Mouse (Mus musculus) limb, embryonic 10.5 days (tissue): ENCODE results near the gene Ccdc85b. TPM values are rescaled to one million over a fixed set of nuclear protein-coding genes. Genes with fewer than 3 reads are reported as not detected.
A peak's percentile ranks its signal among the peaks of the same experiment; 100 is the strongest.

Source experiments
- DNase-seq: peaks from one replicate; pipeline ENCODE4 v3.0.0-alpha.2; 2017; ENCODE audit warnings: low spot score
- H3K27ac ChIP-seq: fragments of 300-500 bp; sonication (generic); 2 replicates; pipeline ENCODE4 v1.5.1; 2016; ENCODE audit warnings: mild to moderate bottlenecking
- H3K27me3 ChIP-seq: fragments of 300-500 bp; sonication (generic); 2 replicates; pipeline ENCODE4 v1.6.1; 2016; ENCODE audit warnings: low read depth, mild to moderate bottlenecking; ENCODE audit not compliant: poor library complexity, severe bottlenecking
- H3K36me3 ChIP-seq: fragments of 300-500 bp; sonication (generic); 2 replicates; pipeline ENCODE4 v1.6.1; 2016; ENCODE audit warnings: mild to moderate bottlenecking, moderate library complexity
- H3K4me1 ChIP-seq: fragments of 300-500 bp; sonication (generic); 2 replicates; pipeline ENCODE4 v1.6.1; 2016
- H3K4me3 ChIP-seq: fragments of 300-500 bp; sonication (generic); 2 replicates; pipeline ENCODE4 v1.5.1; 2016; ENCODE audit warnings: mild to moderate bottlenecking, moderate library complexity
- H3K9me3 ChIP-seq: fragments of 300-500 bp; sonication (generic); replicated peaks from 2 replicates; pipeline ENCODE4 v1.6.1; 2016; ENCODE audit warnings: mild to moderate bottlenecking
- WGBS: fragments of 180-500 bp; shearing (Covaris S2); methylation state at CpG from one replicate; pipeline ENCODE4 v1.1.7; 2016; 5-methylcytosine and 5-hydroxymethylcytosine counted together
- polyA plus RNA-seq: library from polyadenylated mRNA; unstranded; fragments of >200 nt; fragmentation: Nextera tagmentation; extraction: Ambion mirVana; gene quantifications from 2 replicates; pipeline ENCODE4 v1.2.1, GENCODE M21; 2016

Ccdc85b gene
- polyA plus RNA-seq, 1 experiment from 2014 or later: 8.9 TPM

GRCm38 (mm10) chr19:5488878-5489571 is 31.3 kb upstream of the Ccdc85b start:
- DNase-seq: peak; percentile 98
- H3K27me3 ChIP-seq: no peaks in the 10 kb centered on the region
- peak overlapping the region; percentile 97 for H3K4me3 ChIP-seq
- peaks cover 41% of the 10 kb centered on the region for H3K4me1 ChIP-seq
- under 1% methylated on average over 26 of the region's 26 CpGs for WGBS
- no peaks in the 10 kb centered on the region for H3K9me3 ChIP-seq
- peak overlapping the region; percentile 97 for H3K27ac ChIP-seq
- peaks cover 53% of the 10 kb centered on the region for H3K36me3 ChIP-seq

- Histone ChIP-seq H3K9me3 (no peaks in the 10 kb centered on the region), H3K4me3 (peak within 1 kb of the TSS; percentile 97), H3K27ac (peak within 1 kb of the TSS; percentile 97), H3K27me3 (no peaks in the 10 kb centered on the region), H3K36me3 (peaks cover 53% of the 10 kb centered on the region), H3K4me1 (peaks cover 41% of the 10 kb centered on the region)
- 1% methylated on average over 39 of the region's 39 CpGs for WGBS
- peak; percentile 98 for DNase-seq
These were observed 30.3 kb upstream of the Ccdc85b start, which contains the start of gene Mus81 for GRCm38 (mm10) chr19:5487768-5488550. Mus81 (minus strand) TSS chr19:5488402.

- WGBS: 90% methylated on average over 4 of the region's 4 CpGs
- Histone ChIP-seq H3K27me3 (no peaks in the 10 kb centered on the region), H3K4me1 (peaks cover 35% of the 10 kb centered on the region), H3K4me3 (peak overlapping the region; percentile 97), H3K36me3 (peaks cover 53% of the 10 kb centered on the region), H3K27ac (peak overlapping the region; percentile 97; the same call in 1 of the 2 replicates), H3K9me3 (no peaks in the 10 kb centered on the region)
- DNase-seq: no peak
These were observed 29.1 kb upstream of the Ccdc85b start for GRCm38 (mm10) chr19:5486771-5487170.

GRCm38 (mm10) chr19:5486286-5486685 is 28.6 kb upstream of the Ccdc85b start:
- no peak for DNase-seq
- Histone ChIP-seq H3K9me3 (no peaks in the 10 kb centered on the region), H3K4me3 (peak overlapping the region; percentile 97), H3K4me1 (peaks cover 34% of the 10 kb centered on the region), H3K36me3 (peaks cover 56% of the 10 kb centered on the region), H3K27ac (no peak overlapping the region), H3K27me3 (no peaks in the 10 kb centered on the region)
- WGBS: 93% methylated on average over 8 of the region's 8 CpGs

GRCm38 (mm10) chr19:5485821-5486220 is 28.1 kb upstream of the Ccdc85b start:
- Histone ChIP-seq H3K36me3 (peaks cover 61% of the 10 kb centered on the region), H3K4me1 (peaks cover 34% of the 10 kb centered on the region), H3K27me3 (no peaks in the 10 kb centered on the region), H3K9me3 (no peaks in the 10 kb centered on the region), H3K27ac (no peak overlapping the region), H3K4me3 (0 out of 2 replicates have a peak overlapping the region, but pooled peaks have one; percentile 97)
- 93% methylated on average over 7 of the region's 7 CpGs for WGBS
- no peak for DNase-seq

GRCm38 (mm10) chr19:5485371-5485770 is 27.7 kb upstream of the Ccdc85b start:
- no peak overlapping the region for H3K27ac ChIP-seq
- peaks cover 65% of the 10 kb centered on the region for H3K36me3 ChIP-seq
- no peaks in the 10 kb centered on the region for H3K9me3 ChIP-seq
- H3K27me3 ChIP-seq: no peaks in the 10 kb centered on the region
- H3K4me1 ChIP-seq: peaks cover 34% of the 10 kb centered on the region
- no peak for DNase-seq
- WGBS: 95% methylated on average over 8 of the region's 8 CpGs
- H3K4me3 ChIP-seq: no peak overlapping the region

- H3K4me1 ChIP-seq: peaks cover 29% of the 10 kb centered on the region
- no peak for DNase-seq
- no peaks in the 10 kb centered on the region for H3K27me3 ChIP-seq
- H3K36me3 ChIP-seq: peaks cover 74% of the 10 kb centered on the region
- H3K9me3 ChIP-seq: no peaks in the 10 kb centered on the region
- H3K27ac ChIP-seq: no peak overlapping the region
- no peak overlapping the region for H3K4me3 ChIP-seq
- WGBS: 95% methylated on average over 5 of the region's 5 CpGs
These were observed 26.8 kb upstream of the Ccdc85b start for GRCm38 (mm10) chr19:5484496-5484895.

- Histone ChIP-seq H3K27me3 (no peaks in the 10 kb centered on the region), H3K27ac (no peak overlapping the region), H3K36me3 (peaks cover 82% of the 10 kb centered on the region), H3K9me3 (no peaks in the 10 kb centered on the region), H3K4me3 (no peak overlapping the region), H3K4me1 (peaks cover 22% of the 10 kb centered on the region)
- WGBS: 96% methylated on average over 19 of the region's 19 CpGs
- no peak for DNase-seq
These were observed 26.0 kb upstream of the Ccdc85b start for GRCm38 (mm10) chr19:5483386-5484359.

- Histone ChIP-seq H3K27me3 (no peaks in the 10 kb centered on the region), H3K4me1 (peaks cover 9% of the 10 kb centered on the region), H3K9me3 (no peaks in the 10 kb centered on the region), H3K36me3 (peaks cover 99% of the 10 kb centered on the region), H3K27ac (no peak overlapping the region), H3K4me3 (no peak overlapping the region)
- 91% methylated on average over 10 of the region's 10 CpGs for WGBS
- DNase-seq: no peak
These were observed 23.7 kb upstream of the Ccdc85b start for GRCm38 (mm10) chr19:5481398-5481797.

- H3K4me3 ChIP-seq: 0 out of 2 replicates have a peak overlapping the region, but pooled peaks have one; percentile 4
- DNase-seq: no peak
- WGBS: 94% methylated on average over 10 of the region's 10 CpGs
These were observed 22.3 kb upstream of the Ccdc85b start for GRCm38 (mm10) chr19:5480016-5480415.

GRCm38 (mm10) chr19:5477668-5478300 is 20.1 kb upstream of the Ccdc85b start:
- Histone ChIP-seq H3K27ac (no peak overlapping the region), H3K4me1 (peaks cover 38% of the 10 kb centered on the region), H3K27me3 (no peaks in the 10 kb centered on the region), H3K9me3 (no peaks in the 10 kb centered on the region), H3K4me3 (no peak overlapping the region), H3K36me3 (peaks cover 73% of the 10 kb centered on the region)
- 93% methylated on average over 18 of the region's 18 CpGs for WGBS
- no peak for DNase-seq

More at GRCm38 (mm10) chr19:5480016-5480415, 22.3 kb upstream of the Ccdc85b start:
- Histone ChIP-seq H3K27me3 (no peaks in the 10 kb centered on the region), H3K4me1 (peaks cover 18% of the 10 kb centered on the region), H3K36me3 (peaks cover 96% of the 10 kb centered on the region), H3K27ac (no peak overlapping the region), H3K9me3 (no peaks in the 10 kb centered on the region)
